Mouse (Mus musculus) CD4-positive, CD25-positive, alpha-beta regulatory T cell (primary cell): Measurements from ENCODE around the gene Smg6. TPM values are rescaled to one million over a fixed set of nuclear protein-coding genes. Genes with fewer than 3 reads are reported as not detected.

Experiments used
- polyA plus RNA-seq: library from polyadenylated mRNA; unstranded; fragments of 100-300 nt; shearing (Covaris generic); gene quantifications from one replicate; pipeline ENCODE4 v1.2.1, GENCODE M21; 2017

The Smg6 gene
- polyA plus RNA-seq = 32.1 TPM

GRCm38 (mm10) chr11:74925577-74926387, at the start of gene Smg6, which contains the start of gene Srr:
Gene Smg6 (plus strand): TSS chr11:74925823.
Gene Srr (minus strand): TSS chr11:74925948.

GRCm38 (mm10) chr11:74896901-74897677, 28.5 kb upstream of the Smg6 start, which contains the start of gene Sgsm2:
Gene Sgsm2 (minus strand): TSS chr11:74897060.

GRCm38 (mm10) chr11:74897678-74898516, 27.7 kb upstream of the Smg6 start, which contains the start of gene Tsr1:
Gene Tsr1 (plus strand): TSS chr11:74898071.

GRCm38 (mm10) chr11:75169405-75170080, 243.9 kb downstream of the Smg6 start, which contains the start of gene Hic1:
Gene Hic1 (minus strand): TSS chr11:75169519.

GRCm38 (mm10) chr11:75178672-75179208, 253.1 kb downstream of the Smg6 start, which contains the start of gene Ovca2:
Gene Ovca2 (minus strand): TSS chr11:75178835.

GRCm38 (mm10) chr11:75190905-75191441, 265.4 kb downstream of the Smg6 start, which contains the start of gene Dph1:
Gene Dph1 (minus strand): TSS chr11:75191241.

GRCm38 (mm10) chr11:75193256-75194071, 267.8 kb downstream of the Smg6 start, which contains the start of gene Rtn4rl1:
Gene Rtn4rl1 (plus strand): TSS chr11:75193783.

Other genes starting within 250 kb of the Smg6 start
- 82.8 TPM for gene Pafah1b1, start 201.2 kb upstream of the Smg6 start, polyA plus RNA-seq
- 39.5 TPM for gene Mettl16, start 155.0 kb upstream of the Smg6 start, polyA plus RNA-seq
- 10.3 TPM for gene Mnt, start 94.9 kb upstream of the Smg6 start, polyA plus RNA-seq
- 4.8 TPM for gene Sgsm2, start 28.8 kb upstream of the Smg6 start, polyA plus RNA-seq
- gene Tsr1, start 27.8 kb upstream of the Smg6 start, polyA plus RNA-seq = 55.7 TPM
- gene Srr, start 125 bp downstream of the Smg6 start, polyA plus RNA-seq = 7.3 TPM
- 6.8 TPM for gene Hic1, start 243.7 kb downstream of the Smg6 start, polyA plus RNA-seq